Mouse (Mus musculus): ENCODE data around the gene BC030870.

BC030870 gene

DNA sequence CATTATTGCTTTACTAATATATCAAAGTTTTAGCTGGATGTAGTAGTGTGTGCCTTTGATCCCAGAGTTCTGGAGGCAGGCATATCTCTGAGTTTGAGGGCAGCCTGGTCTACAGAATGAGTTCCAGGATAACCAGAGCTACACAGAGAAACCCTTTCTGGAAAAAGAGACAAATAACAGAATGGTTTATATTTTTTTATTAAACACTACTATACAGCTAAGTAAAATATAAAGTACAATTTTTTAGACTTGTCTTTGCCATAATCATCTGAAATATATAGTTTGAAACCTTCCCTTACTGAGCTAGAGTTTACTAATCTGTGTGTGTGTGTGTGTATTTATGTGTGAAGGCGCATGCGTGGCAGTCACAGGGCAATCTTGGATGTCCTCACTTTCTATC, 54.6 kb downstream of the BC030870 start, which contains the start of gene Gm10663:
Gene Gm10663 (plus strand): TSS at position 301 of the 400 bp plus-strand sequence.
- no peak for DNase-seq

GRCm38 (mm10) chr8:65070996-65071395, 58.4 kb downstream of the BC030870 start:
- no peak for DNase-seq

DNA sequence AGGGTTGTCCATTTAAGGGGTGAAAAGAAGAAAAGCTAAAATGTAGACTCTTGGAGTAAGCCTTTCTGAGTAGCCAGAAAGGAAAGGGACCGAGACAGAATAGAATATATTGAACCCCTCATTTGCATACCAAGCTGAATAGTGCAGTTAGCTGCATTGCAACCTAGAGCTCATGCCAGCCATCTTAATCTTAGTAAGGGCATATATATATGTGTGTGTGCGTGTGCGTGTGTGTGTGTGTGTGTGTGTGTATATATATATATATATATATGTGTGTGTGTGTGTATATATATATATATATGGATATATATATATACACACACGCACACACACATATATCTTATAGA, 60.9 kb downstream of the BC030870 start:
- no peak for DNase-seq

DNA sequence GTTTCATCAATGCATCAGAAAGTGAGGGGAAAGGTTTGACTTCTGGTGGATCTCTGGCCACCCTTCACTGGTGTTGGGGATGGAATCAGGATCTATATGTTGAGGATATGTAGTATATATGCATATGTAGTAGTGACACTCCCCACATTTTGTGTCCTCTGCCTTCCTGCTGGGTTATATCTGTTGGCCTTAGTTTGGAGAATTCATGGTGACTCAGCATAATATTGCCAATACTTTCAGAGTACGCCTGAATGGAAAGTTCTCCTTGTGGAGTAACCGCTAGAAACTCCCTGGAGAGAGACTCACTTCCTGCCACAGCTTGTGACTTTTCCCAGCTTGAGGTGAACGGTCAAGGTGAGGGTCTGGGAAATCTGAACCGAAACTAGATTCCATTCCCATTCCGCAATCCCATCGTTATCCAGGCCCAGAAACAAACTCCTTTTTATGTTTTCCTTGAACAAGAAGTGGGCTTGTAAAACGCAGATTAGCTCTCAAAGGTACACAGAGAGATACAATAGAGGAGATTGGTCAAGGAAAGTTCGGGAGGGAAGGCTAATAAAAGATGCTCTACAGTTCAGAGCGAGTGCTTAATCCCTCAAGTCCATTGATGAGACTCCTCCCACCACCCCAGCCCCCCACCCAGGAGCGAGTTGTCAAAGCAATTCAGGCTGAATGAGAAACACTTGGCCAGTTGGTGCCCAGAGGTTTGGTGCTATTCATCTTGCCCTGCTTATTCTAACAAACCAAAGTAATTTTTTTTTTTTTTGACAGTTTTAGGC, 61.5 kb downstream of the BC030870 start:
- peak in 1 of 2 experiments; percentile 3 for DNase-seq

DNA sequence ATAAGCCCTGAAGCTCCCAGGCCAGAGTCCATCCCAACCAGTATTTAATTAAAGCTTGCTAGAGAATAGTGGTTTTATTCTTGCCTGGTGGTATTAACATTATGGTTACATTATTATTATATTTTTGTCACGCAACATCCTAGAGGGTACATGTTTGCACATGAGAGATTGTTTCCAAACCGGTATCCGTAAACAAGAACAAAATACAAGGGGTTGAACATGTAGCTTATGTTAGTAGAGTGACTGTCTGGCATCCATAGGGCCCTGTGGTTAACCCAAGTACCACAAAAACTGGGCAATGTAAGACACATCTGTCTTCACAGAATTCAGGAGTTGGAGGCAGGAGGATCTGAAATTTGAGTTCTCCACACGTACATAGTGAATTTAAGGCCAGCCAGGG, 62.3 kb downstream of the BC030870 start:
- DNase-seq = no peak

DNA sequence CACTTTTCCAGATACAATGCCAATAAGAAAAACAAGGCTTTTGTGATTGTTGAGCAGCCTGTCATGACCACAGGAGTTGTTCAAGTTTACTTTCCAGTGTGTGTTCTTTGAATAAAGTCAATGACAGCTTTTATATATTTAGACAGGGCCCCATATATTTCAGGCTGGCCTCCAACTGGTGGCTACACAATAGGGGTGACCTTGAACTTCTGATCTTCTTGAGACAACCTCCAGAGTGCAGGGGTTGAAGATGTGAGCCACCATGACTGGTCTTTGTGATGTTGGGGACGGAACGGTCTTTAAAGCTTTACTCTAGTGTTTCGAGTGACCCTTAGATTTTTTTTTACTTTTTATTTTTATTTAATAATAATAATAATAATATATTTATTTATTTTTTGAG, 63.7 kb downstream of the BC030870 start:
- no peak for DNase-seq

GRCm38 (mm10) chr8:65064071-65064470, 65.3 kb downstream of the BC030870 start:
- DNase-seq = no peak

DNA sequence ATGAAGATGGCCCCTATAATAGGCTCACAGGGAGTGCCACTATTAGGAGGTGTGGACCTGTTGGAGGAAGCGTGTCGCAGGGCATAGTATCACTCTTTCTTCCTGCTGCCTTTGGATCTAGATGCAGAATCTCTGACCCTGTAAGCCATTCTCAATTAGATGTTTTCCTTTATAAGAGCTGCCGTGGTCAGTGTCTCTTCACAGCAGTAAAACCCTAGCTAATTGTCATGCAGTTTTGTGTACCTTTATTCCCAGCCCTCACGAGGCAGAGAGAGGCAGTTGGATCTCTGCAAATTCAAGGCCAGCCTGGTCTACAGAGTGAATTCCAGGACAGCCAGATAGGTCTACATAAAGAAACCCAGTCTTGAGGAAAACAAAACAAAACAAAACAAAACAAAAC, 67.2 kb downstream of the BC030870 start:
- DNase-seq = no peak

DNA sequence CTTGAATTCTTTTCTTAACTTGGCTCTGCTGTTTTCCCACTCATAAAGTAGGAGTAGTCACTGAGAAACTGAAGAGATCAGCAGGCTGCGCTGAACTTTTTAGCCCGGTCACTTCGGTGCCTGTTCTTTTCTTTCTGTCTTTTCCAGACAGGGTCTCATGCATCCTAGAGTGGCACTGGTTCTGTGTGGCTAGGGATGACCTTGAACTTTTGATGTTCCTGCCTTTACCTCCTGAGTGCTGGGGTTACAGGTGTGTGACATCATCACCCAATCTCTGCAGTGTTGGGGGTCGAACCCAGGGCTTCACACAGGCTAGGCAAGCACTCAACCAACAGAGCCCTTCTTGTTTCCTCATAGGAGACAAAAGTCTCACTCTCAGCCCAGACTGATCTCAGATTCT, 72.6 kb downstream of the BC030870 start:
- no peak for DNase-seq

GRCm38 (mm10) chr8:65053968-65054367, 75.4 kb downstream of the BC030870 start:
- DNase-seq = no peak

- no peak for DNase-seq
These were observed 75.8 kb downstream of the BC030870 start for GRCm38 (mm10) chr8:65053554-65053953.

DNA sequence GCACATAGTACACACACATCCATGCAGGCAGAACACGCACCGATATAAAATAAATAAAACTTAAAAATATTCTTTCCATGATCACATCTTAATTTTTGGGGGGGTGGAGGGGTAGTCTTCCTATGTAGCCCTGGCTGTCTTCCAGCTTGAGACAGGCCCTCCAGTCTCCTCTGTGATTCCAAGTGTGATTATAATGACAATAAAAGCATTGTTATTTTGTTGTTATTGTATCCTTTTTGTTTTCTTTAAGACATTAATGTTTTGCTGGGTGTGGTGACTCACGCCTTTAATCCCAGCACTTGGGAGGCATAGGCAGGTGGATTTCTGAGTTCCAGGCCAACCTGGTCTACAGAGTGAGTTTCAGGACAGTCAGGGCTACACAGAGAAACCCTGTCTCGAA, 81.6 kb downstream of the BC030870 start:
- no peak for DNase-seq

DNA sequence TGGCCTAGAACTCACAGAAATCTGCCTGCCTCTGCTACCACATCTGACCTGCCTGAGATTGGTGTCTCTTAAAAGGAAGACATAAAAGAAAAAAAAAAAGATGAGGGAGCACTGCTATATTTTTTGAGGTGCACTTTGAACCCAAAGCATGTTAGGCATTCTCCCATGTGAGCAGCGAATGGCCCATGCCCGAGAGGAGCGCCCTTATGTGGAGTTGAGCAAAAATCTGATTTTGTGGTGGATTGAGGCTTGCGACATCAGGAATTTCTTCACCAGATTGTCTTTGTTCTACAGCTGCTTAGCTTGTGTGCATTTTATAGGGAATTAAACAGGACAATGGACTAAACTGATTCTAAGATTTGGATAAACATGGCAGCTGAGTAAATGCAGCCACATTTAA, 82.2 kb downstream of the BC030870 start:
- DNase-seq = peak in 1 of 2 experiments; percentile 4

DNA sequence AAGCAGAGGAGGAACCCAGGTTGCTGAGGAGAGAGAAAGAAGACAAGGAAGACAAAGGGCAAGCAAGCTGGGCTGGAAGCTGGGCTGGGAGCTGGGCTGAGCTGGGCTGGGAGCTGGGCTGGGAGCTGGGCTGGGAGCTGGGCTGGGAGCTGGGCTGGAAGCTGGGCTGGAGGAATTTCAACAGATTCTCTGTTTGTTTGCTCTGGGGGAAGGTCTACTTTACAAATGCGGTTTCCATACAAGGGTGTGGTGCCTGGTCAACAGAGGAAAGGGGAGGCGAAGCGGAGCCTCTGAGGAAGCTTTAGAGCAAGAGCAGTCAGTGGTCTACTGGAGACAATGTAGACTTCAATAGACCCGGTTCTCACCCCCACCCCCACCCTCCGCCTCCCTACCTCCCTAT, 82.8 kb downstream of the BC030870 start:
- DNase-seq = peak; percentile 3 to 5

DNA sequence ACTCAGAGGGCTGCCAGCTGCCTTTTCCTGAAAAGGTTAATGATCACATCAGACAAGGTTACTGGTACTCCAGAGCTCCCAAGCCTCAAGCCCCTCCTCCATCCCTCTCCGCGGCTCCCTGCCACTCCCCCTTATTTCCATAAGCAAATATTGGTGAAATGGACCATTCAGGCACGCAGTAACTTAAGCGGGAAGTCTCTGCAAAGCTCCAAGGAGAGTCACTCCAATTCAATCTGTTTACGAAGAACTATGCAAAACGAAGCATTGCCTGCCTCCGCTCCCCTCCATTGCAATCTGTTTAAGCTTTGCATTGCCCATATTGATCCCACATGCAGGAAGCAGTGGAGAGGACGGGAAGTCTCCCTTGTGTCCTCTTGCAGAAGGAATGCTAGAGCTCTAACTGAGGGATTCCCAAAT, 92.2 kb downstream of the BC030870 start, which contains the start of gene Apela:
Gene Apela (minus strand): TSS at position 220 of the 417 bp plus-strand sequence.
- DNase-seq = peak; percentile 43 to 61

Measured in lung, adult 18-20 months (tissue).